Mouse (Mus musculus): Measurements from ENCODE around the gene Abca4.
"Not testable (repeated sequence)": the region's sequence is repeated elsewhere in the genome, so short reads cannot be mapped to it uniquely, and the experiment has no call there.

Abca4 gene

DNA sequence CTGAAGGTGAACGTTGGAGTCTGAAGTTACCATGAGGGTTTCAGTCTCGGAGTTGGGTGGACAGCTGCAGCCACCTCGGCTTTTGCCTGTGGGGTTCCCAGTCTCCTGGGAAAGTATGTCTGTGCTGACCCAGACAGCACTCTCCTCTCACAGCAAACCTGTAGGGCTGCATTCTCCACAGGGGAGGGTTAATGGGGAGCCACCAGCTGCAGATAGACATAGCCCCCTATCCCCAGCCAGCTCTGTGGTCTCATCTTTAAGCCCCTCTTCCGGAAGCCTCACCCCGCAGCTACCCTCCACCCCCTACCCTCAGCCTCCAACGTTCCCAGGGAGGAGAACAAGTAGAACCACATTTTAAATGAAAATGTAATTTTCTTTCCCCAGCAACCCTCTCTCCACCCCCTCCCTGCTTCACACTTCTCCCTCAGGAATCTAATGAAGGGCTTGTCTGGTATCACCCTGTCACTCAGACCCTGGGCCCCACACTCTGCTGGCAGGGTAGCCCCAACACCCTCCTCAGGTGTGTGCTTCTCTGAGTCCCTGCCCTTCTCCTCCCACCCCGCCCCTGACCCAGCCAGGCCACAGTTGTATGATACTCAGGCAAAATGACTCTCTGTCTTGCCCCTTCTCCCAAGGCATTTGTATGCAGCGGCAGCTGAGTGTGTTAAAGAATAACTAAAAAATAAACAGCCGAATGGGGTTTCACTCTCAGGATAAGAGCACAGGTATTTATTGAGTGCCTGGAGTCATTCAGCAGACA, 14.4 kb downstream of the Abca4 start:
- no peak for DNase-seq (ENCODE audit: low spot score)

DNA sequence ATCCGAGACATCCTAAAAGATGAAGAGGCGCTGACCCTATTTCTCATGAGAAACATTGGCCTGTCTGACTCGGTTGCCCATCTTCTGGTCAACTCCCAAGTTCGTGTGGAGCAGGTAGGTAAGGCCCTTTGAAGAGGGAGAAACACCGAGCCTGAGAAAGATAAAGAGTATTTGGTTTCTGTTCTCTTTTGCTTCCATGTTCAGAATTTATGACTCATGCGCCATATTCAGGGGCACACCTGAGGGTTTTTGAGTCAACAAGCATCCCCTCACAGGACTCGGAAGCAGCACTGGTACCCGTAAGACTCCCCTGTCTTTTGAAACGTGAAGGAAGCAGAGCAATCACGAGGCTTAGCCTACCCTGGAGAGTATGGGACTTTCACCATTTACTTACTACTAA, 18.3 kb downstream of the Abca4 start:
- no peak for DNase-seq (ENCODE audit: low spot score)

DNA sequence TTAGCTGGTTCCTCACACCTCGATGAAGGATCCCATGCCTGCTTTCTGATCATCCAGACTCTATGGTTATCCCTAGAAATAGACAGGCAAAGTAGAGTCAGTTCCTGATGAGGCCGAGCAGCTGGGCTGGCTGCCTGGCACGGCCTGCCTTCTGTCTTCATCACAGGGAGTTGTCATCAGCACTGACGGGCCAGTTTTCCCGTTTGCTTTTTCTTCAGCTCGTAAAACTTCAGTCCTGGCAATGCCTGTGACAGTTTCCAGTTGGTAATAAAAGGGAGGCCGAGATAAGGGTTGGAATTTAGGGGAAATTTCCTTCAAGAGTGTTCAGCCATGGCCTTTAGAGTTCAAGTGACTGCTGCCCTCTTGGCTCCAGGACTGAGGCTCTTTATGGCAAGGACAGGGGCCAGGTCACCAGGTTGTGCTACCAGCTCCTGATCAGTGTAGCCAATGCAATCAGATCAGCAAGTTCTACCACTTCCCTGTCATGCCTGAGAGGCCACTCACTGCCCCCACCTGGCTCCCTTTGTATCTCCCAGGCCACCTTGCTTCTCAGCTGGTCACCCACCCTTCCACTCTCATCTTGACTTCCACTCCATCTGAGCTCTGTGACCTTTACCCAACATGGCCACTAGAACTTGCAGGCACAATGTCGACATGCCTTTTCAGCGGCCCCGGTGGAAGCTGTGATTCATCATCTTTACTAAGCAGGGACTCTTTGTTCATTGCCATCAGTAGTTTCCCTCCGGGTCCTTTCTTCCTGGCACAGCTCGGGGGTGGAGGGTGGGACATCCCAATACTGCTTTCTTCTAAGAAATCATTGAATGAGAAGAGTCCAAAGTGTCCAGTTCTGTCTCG, 20.5 kb downstream of the Abca4 start:
- peak; percentile 30 for DNase-seq (ENCODE audit: low spot score)

GRCm38 (mm10) chr3:122071769-122072168, 27.5 kb downstream of the Abca4 start:
- DNase-seq (ENCODE audit: low spot score): no peak

DNA sequence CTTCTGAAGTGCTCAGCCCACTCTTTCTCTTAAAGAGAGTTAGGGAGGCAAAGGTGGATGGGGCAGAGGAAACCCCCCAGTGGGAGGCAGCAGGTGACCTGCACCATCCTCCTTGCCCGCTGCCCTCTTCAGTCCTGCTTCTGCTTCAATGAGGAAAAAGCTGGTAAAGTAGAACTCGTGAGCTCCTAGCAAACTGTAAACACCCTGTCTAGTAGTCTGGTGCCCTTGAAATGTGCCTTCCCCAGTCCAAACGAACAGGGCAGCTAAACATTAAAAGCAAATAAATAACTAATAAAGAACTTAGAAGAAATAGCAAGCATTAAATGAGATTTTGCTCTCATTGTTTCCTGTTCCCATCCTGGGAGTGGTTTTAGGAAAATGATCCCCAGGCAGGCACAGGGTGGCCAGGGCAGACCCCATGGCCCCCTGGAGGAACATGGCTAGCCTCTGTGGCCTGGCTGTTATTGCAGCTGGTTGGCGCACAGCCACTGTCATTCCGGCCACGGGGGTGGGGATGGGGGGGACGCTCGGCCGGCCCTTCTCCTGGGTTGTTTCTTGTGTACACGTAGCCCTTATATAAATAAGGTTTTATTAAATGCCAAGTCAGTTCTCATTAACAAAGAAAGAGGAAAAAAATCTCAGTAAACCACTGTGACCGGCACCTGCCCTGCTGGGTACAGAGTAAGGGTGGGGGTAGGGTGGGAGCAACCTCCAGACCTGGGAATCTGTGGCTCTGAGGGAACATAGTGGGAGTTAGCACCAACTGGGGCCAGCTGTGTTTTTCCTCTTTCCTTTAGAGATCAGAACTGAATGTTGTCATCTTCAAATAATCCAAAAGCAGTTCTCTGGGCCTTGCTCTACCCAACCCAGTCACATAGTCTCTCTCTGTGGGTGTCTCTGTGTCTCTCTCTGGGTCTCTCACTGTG, 28.7 kb downstream of the Abca4 start:
- DNase-seq (ENCODE audit: low spot score): no peak

DNA sequence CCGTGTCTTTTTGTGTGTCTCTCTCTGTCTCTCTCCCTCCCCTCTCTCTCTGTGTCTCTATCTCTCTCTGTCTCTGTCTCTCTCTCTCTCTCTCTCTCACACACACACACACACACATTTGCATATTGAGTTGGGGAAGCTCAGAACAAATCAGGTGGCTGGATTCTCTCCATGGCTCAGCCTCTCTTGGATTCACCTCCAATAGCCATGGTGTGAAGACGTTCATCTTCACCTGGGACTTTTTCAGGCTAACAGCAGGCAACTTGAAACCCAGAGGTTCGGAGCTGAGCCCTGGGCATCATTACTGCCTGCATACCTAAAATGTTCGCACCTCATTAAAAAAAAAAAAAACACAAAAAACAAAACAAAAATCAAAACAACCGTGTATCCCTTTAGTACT, 29.4 kb downstream of the Abca4 start:
- DNase-seq (ENCODE audit: low spot score): no peak

DNA sequence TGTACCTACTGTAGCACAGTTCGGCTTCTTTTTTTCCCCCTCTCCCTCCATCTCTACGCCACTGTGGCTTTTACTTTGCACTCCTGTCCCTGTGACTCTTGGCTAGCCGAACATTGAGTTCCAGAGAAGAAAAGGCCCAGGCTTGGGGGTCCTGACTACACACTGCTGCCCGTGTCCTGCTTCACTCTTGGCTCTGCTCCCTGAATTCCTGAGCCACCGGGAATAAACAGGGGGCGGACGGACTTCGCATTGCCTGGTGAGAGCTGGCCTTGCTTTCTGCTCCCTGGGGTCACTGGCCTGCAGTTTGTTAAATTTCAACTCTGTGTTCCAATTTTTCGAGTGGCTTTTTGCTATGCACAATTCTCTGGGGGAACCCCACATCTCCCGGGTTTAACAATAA, 30.1 kb downstream of the Abca4 start:
- peak; percentile 35 for DNase-seq (ENCODE audit: low spot score)

GRCm38 (mm10) chr3:122078141-122078540, 33.9 kb downstream of the Abca4 start:
- DNase-seq (ENCODE audit: low spot score): peak; percentile 64

DNA sequence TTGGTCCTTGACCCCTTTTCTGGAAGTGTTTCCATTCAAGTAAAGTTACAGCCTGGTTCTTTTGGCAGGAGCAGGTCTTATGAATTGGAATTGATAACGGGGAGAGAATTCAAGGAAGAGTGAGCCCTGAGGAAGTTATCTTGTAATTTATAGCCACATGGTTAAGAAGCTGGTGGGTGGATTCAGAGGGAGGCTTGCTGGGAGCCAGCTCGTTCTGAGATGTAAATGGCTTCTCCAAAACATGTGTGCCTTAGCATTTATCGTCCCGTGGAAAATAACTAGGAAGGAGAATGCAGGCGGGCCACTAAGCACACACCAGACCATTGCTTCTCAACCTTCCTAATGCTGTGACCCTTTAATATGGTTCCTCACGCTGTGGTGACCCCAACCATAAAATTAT, 34.9 kb downstream of the Abca4 start:
- no peak for DNase-seq (ENCODE audit: low spot score)

DNA sequence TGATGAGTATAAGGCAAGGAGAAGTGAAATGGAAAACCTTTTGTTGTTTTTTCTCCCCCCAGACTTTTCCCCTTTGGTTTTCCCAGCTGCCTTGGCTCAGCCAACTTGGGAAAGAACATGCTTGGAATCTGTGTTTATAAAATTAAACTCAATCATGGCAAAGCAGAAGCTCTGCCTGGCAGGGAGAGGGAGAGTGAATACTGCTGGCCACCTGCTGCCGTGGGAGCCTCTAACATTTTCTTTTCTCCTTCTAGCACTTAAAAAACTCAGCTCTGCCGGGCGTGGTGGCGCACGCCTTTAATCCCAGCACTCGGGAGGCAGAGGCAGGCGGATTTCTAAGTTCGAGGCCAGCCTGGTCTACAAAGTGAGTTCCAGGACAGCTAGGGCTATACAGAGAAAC, 37.4 kb downstream of the Abca4 start:
- DNase-seq (ENCODE audit: low spot score): not testable (repeated sequence)

- DNase-seq (ENCODE audit: low spot score): no peak
Observed at GRCm38 (mm10) chr3:122082338-122082737, 38.1 kb downstream of the Abca4 start.

DNA sequence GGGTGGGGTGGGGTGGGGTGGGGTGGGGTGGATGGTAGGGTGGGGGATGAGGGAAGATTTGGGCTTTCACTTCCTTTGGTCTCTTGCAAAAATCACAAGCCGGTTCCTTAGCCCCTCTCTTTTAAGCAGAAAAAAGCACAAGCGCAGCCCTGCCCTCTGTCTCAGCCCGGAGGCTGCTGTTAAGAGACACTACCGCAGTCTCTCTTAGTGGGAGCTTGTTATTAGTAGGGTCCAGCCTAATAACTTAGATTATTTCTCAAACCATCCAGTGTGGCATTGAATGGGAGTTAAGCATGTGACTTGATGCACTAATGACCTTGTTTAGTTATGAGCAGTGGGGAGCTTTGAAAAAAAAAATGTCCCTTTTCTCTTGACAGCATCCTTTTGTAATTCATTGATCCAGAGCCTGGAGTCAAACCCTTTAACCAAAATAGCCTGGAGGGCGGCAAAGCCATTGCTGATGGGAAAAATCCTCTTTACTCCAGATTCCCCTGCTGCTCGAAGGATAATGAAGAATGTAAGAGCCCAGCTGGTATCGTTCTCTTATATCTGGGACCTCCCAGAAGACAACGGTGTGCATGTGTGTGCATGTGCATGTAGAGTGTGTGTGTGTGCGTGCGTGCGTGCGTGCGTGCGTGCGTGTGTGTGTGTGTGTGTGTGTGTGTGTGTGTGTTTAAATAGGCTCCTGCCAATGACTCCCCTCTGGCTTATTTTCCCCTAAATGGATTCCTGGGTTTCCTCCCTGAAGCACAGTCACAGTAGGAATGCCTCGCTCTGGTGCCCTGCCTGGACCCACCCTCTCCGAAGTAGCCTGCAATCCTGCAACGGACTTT, 41.1 kb downstream of the Abca4 start:
- peak; percentile 31 for DNase-seq (ENCODE audit: low spot score)

DNA sequence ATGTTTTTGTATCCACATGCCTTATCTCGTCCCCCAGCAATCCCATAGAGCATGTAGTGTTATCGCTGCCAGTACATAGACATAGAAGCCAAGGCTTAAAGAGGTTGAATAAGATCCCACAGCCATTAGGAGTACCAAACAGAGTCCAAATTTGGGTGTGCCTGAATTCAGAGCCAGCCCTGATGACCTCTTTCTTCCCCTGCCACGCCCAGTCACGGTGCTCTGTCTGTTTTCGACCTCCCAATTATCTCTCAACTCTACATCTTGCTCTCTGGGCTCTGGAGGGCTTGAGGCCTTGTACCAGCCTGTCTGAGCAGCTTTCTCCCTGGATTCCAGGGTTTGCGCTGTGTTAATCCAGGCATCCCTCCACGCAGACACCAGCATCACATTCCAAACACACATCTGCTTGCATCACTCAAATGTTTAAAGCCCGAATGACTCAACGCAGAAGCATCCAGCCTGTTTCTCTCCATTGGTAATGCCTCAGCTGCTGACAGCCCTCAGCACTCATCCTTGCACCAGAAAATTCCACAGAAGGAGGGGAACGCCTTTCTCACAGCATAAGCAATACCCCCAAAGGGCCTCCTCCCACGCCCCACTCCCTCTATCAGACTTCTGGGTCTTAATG, 43.9 kb downstream of the Abca4 start:
- no peak for DNase-seq (ENCODE audit: low spot score)

DNA sequence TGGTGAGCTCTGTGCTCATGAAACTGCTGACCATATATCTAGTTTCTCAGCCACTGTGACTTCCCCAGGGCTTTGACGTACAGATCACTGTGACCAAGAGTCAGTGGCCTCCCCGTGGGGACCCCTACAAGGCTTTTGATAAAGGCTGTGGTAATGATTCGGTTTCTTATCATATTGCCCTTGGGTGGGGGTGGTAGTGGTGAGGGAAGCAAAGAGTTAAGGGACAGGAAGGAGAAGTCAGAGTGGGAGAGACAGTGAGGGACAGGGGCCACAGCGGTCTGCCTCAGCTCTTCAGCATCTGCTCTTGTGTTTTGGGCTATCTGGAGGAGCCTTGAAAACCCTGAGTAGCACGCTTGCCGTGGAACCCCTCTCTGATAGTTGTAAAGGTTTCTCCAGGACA, 46.1 kb downstream of the Abca4 start:
- DNase-seq (ENCODE audit: low spot score): no peak

- no peak for DNase-seq (ENCODE audit: low spot score)
Observed at GRCm38 (mm10) chr3:122099713-122100112, 55.5 kb downstream of the Abca4 start.

DNA sequence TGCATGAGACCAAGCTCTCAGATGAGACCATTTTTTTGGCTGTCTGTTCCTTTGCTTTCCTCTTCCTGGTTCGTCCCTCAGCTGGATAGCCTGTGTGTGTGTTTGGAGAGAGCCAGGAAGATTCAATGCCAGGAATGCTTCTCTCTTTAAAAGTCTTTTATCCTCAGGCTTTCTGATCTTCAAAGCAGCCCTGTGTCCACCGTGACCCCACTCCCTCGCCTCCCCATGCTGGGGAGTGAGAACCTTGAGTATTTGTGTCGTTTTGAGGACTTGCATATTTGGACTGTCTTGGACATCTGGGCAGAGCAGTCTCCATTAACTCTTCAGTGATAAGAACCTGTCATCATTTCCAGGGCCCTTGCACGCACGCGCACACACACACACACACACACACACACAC, 57.8 kb downstream of the Abca4 start:
- DNase-seq (ENCODE audit: low spot score): peak; percentile 35

DNA sequence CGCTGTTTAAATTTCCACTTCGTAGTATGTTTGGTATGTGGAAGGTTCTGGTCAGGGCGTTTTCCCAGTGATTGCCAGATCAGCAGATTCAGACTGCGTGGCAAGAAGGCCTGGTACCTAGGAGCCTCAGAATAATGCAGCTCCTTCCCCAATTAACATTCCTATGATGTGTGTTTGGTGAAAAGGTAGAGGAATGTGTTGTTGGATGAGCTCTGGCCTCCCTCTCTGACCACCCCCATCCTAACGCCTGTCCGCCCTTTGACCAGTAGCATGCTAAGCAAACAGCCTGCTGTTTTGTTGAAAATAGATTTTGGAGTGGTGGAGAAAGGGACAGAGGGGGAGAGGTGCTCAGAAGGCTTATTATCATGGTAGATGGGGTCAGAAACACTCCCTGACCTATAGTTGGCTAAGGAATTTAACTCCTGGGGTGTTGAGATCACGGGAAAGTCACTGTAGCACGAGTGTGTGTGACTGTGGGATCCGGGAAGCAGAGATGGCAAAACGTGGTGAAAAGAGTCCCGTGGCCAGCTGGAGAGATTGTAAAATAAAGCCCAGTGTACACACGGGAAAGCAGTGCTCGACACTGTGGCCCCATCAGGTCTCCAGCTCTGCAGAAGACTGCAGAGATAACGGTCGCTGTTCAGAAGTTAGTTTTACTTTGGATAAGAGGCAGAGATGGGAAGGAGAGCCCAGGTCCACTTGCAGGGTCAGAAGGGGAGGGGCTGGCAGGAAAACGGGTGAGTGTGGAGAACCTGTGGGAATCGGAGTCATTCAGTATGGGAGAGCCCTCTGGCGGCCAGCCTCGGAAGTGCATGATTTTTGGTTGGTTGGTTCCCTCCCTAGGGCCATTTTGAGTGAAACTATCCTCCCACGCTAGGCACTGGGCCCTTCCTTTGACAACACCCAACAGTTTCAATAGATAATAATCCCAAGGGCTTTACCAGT, 59.9 kb downstream of the Abca4 start:
- peak; percentile 89 for DNase-seq (ENCODE audit: low spot score)

GRCm38 (mm10) chr3:122106920-122107319, 62.7 kb downstream of the Abca4 start:
- DNase-seq (ENCODE audit: low spot score): no peak

DNA sequence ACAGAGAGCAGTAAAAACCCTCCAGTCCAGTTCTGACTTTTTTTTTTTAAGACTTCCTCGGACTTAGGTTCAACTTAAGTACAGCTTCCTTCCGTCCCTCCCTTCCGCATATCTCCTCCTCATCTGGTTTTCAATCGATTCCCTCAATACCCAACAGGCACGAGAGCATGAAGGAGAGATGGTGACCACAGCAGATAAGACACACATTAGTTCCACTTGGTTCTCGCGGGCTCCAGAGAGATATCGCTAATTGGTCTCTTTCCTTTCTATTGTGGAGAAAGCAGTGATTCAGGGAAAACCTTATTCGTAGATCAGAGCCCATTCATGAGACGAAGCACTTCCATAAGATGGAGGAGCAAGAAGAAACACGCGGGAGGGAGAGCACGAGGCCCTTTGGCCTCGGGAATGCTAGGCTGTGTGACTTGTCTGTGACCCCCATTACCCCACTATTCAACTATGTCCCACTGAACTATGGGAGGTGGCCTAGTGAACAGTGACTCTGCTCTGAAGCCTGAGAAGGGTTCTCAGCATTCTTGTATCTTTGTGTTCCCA, 63.5 kb downstream of the Abca4 start:
- no peak for DNase-seq (ENCODE audit: low spot score)

Data from embryo, embryonic 10 days (tissue).